Mouse (Mus musculus) liver, adult 2 months (tissue): ENCODE data around the gene Xndc1.

Experiments used
- CTCF ChIP-seq: fragments of 200-500 bp; IDR thresholded peaks from 2 replicates; pipeline ENCODE4 v1.5.1; 2011; ENCODE audit warnings: low read depth, low read length, control low read depth
- POLR2A ChIP-seq: fragments of 200-500 bp; IDR thresholded peaks from 2 replicates; pipeline ENCODE4 v1.6.1; 2011; ENCODE audit warnings: low read length, control low read depth; ENCODE audit not compliant: insufficient read depth; ENCODE audit errors: extremely low read depth

GRCm38 (mm10) chr7:102063891-102064290 is 1.4 kb upstream of the Xndc1 start:
- TF ChIP-seq CTCF (no peak), POLR2A (no peak)
